Mouse (Mus musculus) embryonic facial prominence, embryonic 11.5 days (tissue): ENCODE data around the gene Golga1. TPM values are rescaled to one million over a fixed set of nuclear protein-coding genes. Genes with fewer than 3 reads are reported as not detected.

Experiments
- ATAC-seq: fragments of 200-750 bp; cut with Nextera tagmentation; replicated peaks from 2 replicates; pipeline ENCODE4 v1.8.0; 2017; ENCODE audit warnings: low read depth; ENCODE audit not compliant: insufficient number of reproducible peaks, low FRiP score, low TSS enrichment
- DNase-seq: peaks from one replicate; pipeline ENCODE4 v3.0.0-alpha.2; 2015; ENCODE audit warnings: low spot score
- H3K27ac ChIP-seq: fragments of 300-500 bp; sonication (generic); replicated peaks from 2 replicates; pipeline ENCODE4 v1.5.1; 2014; ENCODE audit warnings: mild to moderate bottlenecking, low read depth, low read length, control low read depth
- H3K27me3 ChIP-seq: fragments of 300-500 bp; sonication (generic); 2 replicates; pipeline ENCODE4 v1.6.1; 2014; ENCODE audit warnings: mild to moderate bottlenecking, low read length, moderate library complexity, mixed read lengths; ENCODE audit not compliant: control insufficient read depth, insufficient read depth
- H3K36me3 ChIP-seq: fragments of 300-500 bp; sonication (generic); replicated peaks from 2 replicates; pipeline ENCODE4 v1.6.1; 2014; ENCODE audit warnings: low read depth, mild to moderate bottlenecking, low read length, moderate library complexity, mixed read lengths; ENCODE audit not compliant: control insufficient read depth, insufficient read depth
- H3K4me1 ChIP-seq: fragments of 300-500 bp; sonication (generic); 2 replicates; pipeline ENCODE4 v1.6.1; 2014; ENCODE audit warnings: low read length, mixed read lengths; ENCODE audit not compliant: control insufficient read depth, insufficient read depth
- H3K4me2 ChIP-seq: fragments of 300-500 bp; sonication (generic); 2 replicates; pipeline ENCODE4 v1.6.1; 2014; ENCODE audit warnings: low read depth, mild to moderate bottlenecking, control low read depth, low read length, moderate library complexity
- H3K4me3 ChIP-seq: fragments of 300-500 bp; sonication (generic); 2 replicates; pipeline ENCODE4 v1.5.1; 2014; ENCODE audit warnings: low read depth, low read length, control low read depth
- H3K9ac ChIP-seq: fragments of 300-500 bp; sonication (generic); replicated peaks from 2 replicates; pipeline ENCODE4 v1.6.1; 2014; ENCODE audit warnings: mild to moderate bottlenecking, control low read depth, low read length
- H3K9me3 ChIP-seq: fragments of 300-500 bp; sonication (generic); replicated peaks from 2 replicates; pipeline ENCODE4 v1.6.1; 2016; ENCODE audit warnings: mild to moderate bottlenecking, low read length, inconsistent platforms, mixed read lengths; ENCODE audit not compliant: control insufficient read depth
- WGBS: fragments of 180-500 bp; shearing (Covaris S2); extraction: QIAGEN DNeasy Blood & Tissue Kit; methylation state at CpG from one replicate; pipeline ENCODE4 v1.1.7; 2014; 5-methylcytosine and 5-hydroxymethylcytosine counted together
- polyA plus RNA-seq: library from polyadenylated mRNA; unstranded; fragments of >200 nt; fragmentation: Nextera tagmentation; extraction: Ambion mirVana; gene quantifications from 2 replicates; pipeline ENCODE4 v1.2.1, GENCODE M21; 2014

The Golga1 gene
- polyA plus RNA-seq, 1 experiment from 2014 or later, result 33.4 TPM

DNA sequence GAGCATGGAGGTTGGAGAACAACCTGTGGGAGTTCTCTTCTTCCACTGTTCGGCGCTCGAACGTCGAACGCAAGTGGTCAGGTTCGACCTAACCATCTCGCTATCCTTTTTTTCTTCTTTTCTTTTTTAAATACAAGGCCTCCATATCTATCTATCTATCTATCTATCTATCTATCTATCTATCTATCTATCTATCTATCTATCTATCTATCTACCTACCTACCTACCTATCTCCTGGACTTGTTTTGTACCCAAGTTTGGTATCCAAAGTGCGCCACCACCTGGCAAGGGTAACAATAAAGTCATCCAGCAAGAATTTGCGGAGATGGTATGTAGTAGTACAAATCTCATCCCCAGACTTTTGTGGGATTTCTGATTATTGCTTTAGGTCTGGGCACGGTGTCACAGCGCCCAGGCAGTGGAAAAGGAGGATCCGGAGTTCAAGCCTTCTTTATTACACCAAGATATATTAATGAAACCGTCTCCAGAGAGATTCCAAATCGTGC, 59.7 kb downstream of the Golga1 start, which contains the start of gene Rpl35:
Rpl35 (minus strand) TSS at position 51 of the 506 bp plus-strand sequence.
- H3K9ac ChIP-seq, result peak within 1 kb of the TSS; percentile 87
- no peaks in the 10 kb centered on the region; the same call in 1 of the 2 replicates for H3K4me1 ChIP-seq
- peak within 1 kb of the TSS; percentile 72 for H3K4me2 ChIP-seq
- no peaks in the 10 kb centered on the region for H3K9me3 ChIP-seq
- H3K4me3 ChIP-seq, result peak within 1 kb of the TSS; percentile 60
- peak within 1 kb of the TSS; percentile 76 for H3K27ac ChIP-seq
- DNase-seq (peak; percentile 64), ATAC-seq (no peak)
- peaks cover 12% of the 10 kb centered on the region for H3K36me3 ChIP-seq
- H3K27me3 ChIP-seq, result no peaks in the 10 kb centered on the region
- WGBS, result 15% methylated on average over 15 of the region's 15 CpGs

DNA sequence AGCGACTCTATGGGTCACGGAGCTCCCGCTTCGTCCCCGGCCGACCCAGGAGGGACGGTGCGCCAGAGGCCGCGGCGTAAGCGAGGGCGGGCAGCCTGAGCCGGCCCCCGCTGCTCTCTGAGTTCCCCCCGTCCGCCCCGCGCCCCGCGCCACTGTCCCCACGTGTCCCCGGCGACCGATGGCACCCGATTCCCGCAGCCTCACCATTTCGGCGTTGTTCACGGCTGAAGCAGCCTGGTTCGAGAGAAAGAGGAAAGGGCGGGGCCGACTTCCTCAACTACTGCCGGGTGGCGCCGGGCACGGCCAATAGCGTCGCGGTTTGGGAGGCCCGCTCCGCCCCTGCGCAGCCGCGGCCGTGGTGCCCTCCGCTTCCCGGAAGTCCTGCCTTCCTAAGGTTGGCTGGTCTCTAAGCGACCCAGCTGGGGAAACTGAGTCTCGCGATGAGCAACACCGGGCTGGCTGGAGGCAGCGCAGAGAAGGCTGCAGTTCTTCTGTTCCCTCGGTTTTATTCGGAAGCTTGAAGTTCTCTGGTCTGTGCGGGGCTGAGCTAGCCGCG, 60.4 kb downstream of the Golga1 start, which contains the start of gene Arpc5l:
Arpc5l (plus strand) TSS at position 469 of the 556 bp plus-strand sequence.
- Histone ChIP-seq H3K4me1 (no peaks in the 10 kb centered on the region; the same call in 1 of the 2 replicates), H3K27ac (peak within 1 kb of the TSS; percentile 76), H3K9ac (peak within 1 kb of the TSS; percentile 87), H3K27me3 (no peaks in the 10 kb centered on the region), H3K36me3 (peaks cover 12% of the 10 kb centered on the region), H3K4me3 (peak within 1 kb of the TSS; percentile 60), H3K9me3 (no peaks in the 10 kb centered on the region), H3K4me2 (peak within 1 kb of the TSS; percentile 72)
- WGBS, result under 1% methylated on average over 57 of the region's 58 CpGs
- ATAC-seq (peak; percentile 86), DNase-seq (peak; percentile 96)

DNA sequence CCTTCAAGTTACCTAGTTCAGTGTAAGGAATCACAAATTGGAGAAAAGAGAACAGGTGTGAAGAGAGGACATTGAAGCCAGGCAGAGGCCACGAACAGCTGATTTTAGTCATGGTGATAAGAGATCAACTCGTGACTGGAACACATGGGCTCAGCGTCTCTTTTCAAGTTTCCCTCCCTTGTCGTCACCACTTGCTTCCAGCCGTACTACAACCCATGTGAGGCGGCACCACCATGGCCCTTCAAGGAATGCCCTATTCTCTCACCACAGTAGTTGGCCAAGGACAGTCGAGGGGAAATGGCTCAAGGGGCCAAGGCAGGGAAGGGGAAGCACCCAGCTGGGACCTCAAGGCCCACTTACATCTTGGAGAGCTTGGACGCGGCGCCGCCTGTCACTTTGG, 61.0 kb downstream of the Golga1 start:
- no peak overlapping the region for H3K27ac ChIP-seq
- WGBS, result 1% methylated on average over 11 of the region's 11 CpGs
- peak overlapping the region; percentile 60 for H3K4me3 ChIP-seq
- peaks cover 12% of the 10 kb centered on the region for H3K36me3 ChIP-seq
- DNase-seq (peak; percentile 23), ATAC-seq (no peak)
- no peaks in the 10 kb centered on the region; the same call in 1 of the 2 replicates for H3K4me1 ChIP-seq
- peak overlapping the region; percentile 72 for H3K4me2 ChIP-seq
- H3K9ac ChIP-seq, result peak overlapping the region; percentile 87
- no peaks in the 10 kb centered on the region for H3K9me3 ChIP-seq
- no peaks in the 10 kb centered on the region for H3K27me3 ChIP-seq

DNA sequence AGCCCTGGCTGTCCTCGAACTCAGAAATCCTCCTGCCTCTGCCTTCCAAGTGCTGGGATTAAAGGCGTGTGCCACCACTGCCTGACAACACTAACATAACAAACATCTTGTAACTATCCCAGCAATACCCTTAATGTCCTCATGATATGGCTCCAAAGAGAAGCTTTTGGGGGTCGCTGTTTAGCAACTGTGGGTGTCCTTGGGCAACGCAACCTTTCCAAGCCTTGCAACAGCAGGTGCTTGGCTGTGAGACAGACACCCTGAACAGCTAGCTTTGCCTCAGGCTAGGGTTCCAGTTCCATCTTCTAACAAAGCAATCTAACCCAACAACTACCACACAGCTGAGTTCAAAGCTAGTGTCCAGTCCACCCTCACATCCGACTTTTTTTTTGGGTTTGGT, 61.8 kb downstream of the Golga1 start:
- Histone ChIP-seq H3K36me3 (peaks cover 12% of the 10 kb centered on the region), H3K9me3 (no peaks in the 10 kb centered on the region), H3K4me1 (no peaks in the 10 kb centered on the region), H3K9ac (peak overlapping the region; percentile 87), H3K27ac (no peak overlapping the region), H3K27me3 (no peaks in the 10 kb centered on the region), H3K4me2 (peak overlapping the region; percentile 72), H3K4me3 (peak overlapping the region; percentile 60)
- ATAC-seq, result no peak
- WGBS, result 65% methylated on average over 5 of the region's 5 CpGs
- no peak for DNase-seq

DNA sequence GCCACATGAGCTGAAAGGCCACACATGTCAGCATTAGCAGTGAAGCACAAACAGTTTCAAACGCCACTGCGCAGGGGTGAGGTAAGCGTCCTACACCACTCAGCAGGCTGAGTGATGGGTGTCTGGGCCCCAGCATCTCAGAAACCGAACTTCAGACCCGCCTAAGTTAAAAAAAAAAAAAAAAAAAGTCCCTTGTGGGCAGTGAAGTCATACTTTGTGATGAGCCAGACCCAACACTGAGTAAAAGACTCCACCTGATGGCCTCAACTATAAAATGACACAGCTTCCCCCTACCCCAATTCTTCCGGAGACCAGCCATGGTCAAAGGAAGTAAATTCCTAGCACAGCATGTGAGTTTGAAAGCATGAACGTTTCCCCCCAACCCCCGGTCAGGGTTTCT, 62.2 kb downstream of the Golga1 start:
- Histone ChIP-seq H3K9ac (no peak overlapping the region), H3K4me2 (peak overlapping the region; percentile 72; the same call in 1 of the 2 replicates), H3K36me3 (peaks cover 12% of the 10 kb centered on the region), H3K27ac (no peak overlapping the region), H3K9me3 (no peaks in the 10 kb centered on the region), H3K27me3 (no peaks in the 10 kb centered on the region), H3K4me1 (no peaks in the 10 kb centered on the region), H3K4me3 (peak overlapping the region; percentile 60)
- ATAC-seq (no peak), DNase-seq (no peak)
- WGBS, result 56% methylated on average over 8 of the region's 8 CpGs

DNA sequence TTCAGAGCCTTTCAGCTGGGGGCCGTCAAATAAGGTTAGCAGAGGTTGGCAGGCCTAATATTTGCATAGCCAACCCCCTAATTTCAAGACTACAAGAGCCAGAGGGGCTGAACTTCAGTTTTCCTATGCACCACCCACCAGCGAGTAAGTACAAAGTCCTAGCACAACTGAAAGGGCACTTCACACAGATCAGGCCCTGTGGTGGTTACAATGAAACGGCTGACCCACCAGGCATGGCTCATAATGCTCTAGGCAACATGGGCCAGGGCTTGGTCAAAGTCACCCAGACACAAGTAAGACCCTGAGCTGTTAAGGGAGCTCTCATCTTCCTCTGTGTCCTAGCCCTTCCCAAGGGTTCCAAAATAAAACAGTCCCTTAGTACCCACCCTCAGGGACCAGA, 63.5 kb downstream of the Golga1 start:
- H3K4me1 ChIP-seq, result no peaks in the 10 kb centered on the region
- no peak overlapping the region for H3K4me3 ChIP-seq
- peaks cover 12% of the 10 kb centered on the region for H3K36me3 ChIP-seq
- no peak for ATAC-seq
- DNase-seq, result no peak
- H3K9ac ChIP-seq, result no peak overlapping the region
- H3K27me3 ChIP-seq, result no peaks in the 10 kb centered on the region
- no peaks in the 10 kb centered on the region for H3K9me3 ChIP-seq
- H3K27ac ChIP-seq, result no peak overlapping the region
- WGBS, result 83% methylated on average over 3 of the region's 3 CpGs
- no peak overlapping the region for H3K4me2 ChIP-seq

DNA sequence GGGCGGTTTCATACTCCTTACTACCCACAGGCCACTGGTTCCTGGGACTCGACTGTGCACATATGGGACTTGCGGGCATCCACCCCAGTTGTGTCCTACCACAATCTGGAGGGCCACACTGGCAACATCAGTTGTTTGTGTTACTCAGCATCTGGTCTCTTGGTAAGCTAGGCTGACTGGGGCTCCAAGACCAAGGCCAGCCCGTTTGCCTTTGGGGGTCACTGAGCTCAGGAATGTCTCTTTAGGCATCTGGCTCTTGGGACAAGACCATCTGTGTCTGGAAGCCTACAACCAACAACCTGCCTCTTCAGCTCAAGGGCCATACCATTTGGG, 64.8 kb downstream of the Golga1 start:
- no peak for DNase-seq
- 91% methylated on average over 4 of the region's 4 CpGs for WGBS
- ATAC-seq, result no peak
- Histone ChIP-seq H3K27ac (no peak overlapping the region), H3K36me3 (peaks cover 12% of the 10 kb centered on the region), H3K9ac (no peak overlapping the region), H3K4me2 (no peak overlapping the region), H3K4me3 (no peak overlapping the region), H3K4me1 (no peaks in the 10 kb centered on the region), H3K9me3 (no peaks in the 10 kb centered on the region), H3K27me3 (no peaks in the 10 kb centered on the region)

DNA sequence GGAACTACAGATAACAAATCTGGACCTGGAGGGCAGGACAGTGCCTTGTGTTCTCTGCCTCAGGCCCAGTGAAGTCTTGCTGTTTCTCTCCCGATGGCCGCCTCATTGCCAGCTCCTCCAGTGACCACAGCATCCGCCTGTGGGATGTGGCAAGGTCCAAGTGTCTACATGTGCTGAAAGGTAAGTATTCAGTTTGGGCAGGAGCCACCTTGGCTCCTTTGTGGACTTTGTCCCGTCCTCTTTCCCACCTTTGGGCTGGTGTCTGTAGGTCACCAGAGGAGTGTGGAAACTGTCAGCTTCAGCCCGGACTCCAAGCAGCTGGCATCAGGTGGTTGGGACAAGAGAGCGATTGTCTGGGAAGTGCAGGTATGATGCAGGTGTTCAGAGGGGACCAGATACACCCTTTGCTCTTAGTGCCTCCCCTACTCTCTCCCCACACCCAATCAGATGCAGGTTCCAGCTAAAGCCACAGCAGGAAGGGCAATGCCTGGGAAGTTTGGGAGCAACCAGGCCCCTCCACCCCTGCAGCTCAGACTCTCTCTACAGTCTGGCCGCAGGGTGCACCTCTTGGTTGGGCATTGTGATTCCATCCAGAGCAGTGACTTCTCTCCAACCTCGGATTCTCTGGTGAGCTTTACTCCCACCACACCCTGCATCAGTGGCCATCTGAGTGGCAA, 65.3 kb downstream of the Golga1 start:
- H3K4me1 ChIP-seq, result no peaks in the 10 kb centered on the region
- H3K9me3 ChIP-seq, result no peaks in the 10 kb centered on the region
- ATAC-seq (no peak), DNase-seq (no peak)
- no peak overlapping the region for H3K4me2 ChIP-seq
- WGBS, result 66% methylated on average over 8 of the region's 8 CpGs
- H3K27ac ChIP-seq, result no peak overlapping the region
- peaks cover 12% of the 10 kb centered on the region for H3K36me3 ChIP-seq
- no peak overlapping the region for H3K9ac ChIP-seq
- no peaks in the 10 kb centered on the region for H3K27me3 ChIP-seq
- H3K4me3 ChIP-seq, result no peak overlapping the region
